Mouse (Mus musculus) MEL (cell line): ENCODE data around the gene Pcbp2.

Experiments used
- E2F4 ChIP-seq: IDR thresholded peaks from 2 replicates; pipeline ENCODE4 v1.6.1; 2011; ENCODE audit warnings: low read depth, low read length, improper control_type of control experiment, borderline replicate concordance
- EP300 ChIP-seq, 2 experiments: IDR thresholded peaks; 2 replicates each; pipeline ENCODE4 v1.6.1; 2011; ENCODE audit warnings: improper control_type of control experiment in 2 of 2, low read length in 2 of 2, low read depth in 1 of 2, mild to moderate bottlenecking in 1 of 2
- GATA1 ChIP-seq: IDR thresholded peaks from 2 replicates; pipeline ENCODE4 v1.6.1; 2011; ENCODE audit warnings: low read depth, low read length, improper control_type of control experiment
- NELFE ChIP-seq: IDR thresholded peaks from 2 replicates; pipeline ENCODE4 v1.6.1; 2011; ENCODE audit warnings: low read depth, low read length, improper control_type of control experiment
- RAD21 ChIP-seq: IDR thresholded peaks from 2 replicates; pipeline ENCODE4 v1.6.1; 2011; ENCODE audit warnings: mild to moderate bottlenecking, low read depth, low read length, improper control_type of control experiment
- ZC3H11A ChIP-seq: IDR thresholded peaks from 2 replicates; pipeline ENCODE4 v1.6.1; 2012; ENCODE audit warnings: low read depth, mild to moderate bottlenecking, inconsistent platforms, low read length, improper control_type of control experiment

- TF ChIP-seq NELFE (no peak), ZC3H11A (no peak), GATA1 (no peak), RAD21 (no peak), EP300 (IDR thresholded peaks at IDR 0.05; ENCODE audit: low read depth in 1 of 2, low read length in 2 of 2) (no peak), E2F4 (no peak)
Measured at GRCm38 (mm10) chr15:102508336-102508735, 38.0 kb downstream of the Pcbp2 start.
